Mouse (Mus musculus): ENCODE measurements around the gene Mbd5.

DNA sequence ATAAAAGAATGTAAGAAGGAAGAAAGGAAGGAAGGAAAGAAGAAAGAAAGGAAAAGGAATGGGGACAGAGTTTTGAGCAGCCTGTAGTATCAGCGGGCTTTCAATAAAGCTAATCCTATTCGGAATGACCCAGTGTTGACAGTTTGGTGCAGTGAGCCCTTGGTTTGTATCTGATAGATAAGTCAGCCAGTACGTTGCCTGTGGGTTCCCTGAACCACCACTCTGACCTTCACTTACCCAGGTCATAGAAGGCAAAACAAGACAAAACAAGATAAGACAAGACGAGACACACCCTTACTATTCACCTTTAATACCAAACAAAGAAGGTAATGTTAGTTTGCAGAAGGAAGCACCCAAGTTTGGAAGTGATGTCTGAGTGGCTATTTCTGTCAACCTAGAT, 401.5 kb downstream of the Mbd5 start:
- TF ChIP-seq EP300 (IDR thresholded peaks at IDR 0.05), result no peak
- TF ChIP-seq CTCF (IDR thresholded peaks at IDR 0.05), result no peak

Data from lung, postnatal 0 days (tissue).